Mouse (Mus musculus) olfactory bulb, adult 2 months (tissue): ENCODE measurements around the gene Cdkal1.

Experiments
- CTCF ChIP-seq: fragments of 200-500 bp; IDR thresholded peaks from 2 replicates; pipeline ENCODE4 v1.5.1; 2012; ENCODE audit warnings: low read depth, mild to moderate bottlenecking, low read length, moderate library complexity; ENCODE audit not compliant: insufficient read depth
- POLR2A ChIP-seq: fragments of 200-500 bp; IDR thresholded peaks from 2 replicates; pipeline ENCODE4 v1.6.1; 2012; ENCODE audit warnings: mild to moderate bottlenecking, low read depth, low read length, moderate library complexity; ENCODE audit not compliant: insufficient read depth

DNA sequence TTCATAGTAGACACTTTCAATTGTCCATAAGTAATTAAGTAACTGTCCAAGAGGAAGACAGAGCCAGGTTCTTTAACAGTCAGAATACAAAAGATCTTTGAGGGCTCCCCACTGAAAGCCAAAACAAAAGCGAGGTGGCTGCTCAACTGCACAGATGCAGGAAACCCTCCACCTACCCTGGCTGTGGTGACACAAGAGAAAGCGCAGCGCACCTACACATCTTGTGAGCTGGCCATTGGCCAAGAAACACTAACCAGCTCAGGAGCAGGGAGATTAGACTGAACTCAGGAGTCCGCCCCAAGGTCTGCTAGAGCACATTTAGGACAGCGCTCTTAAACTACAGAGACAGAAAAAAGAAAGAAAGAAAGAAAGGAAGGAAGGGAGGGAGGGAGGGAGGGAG lies 226.9 kb downstream of the Cdkal1 start:
- no peak for TF ChIP-seq CTCF
- TF ChIP-seq POLR2A: no peak
